Mouse (Mus musculus): Measurements from ENCODE around the gene Plcd1. TPM values are rescaled to one million over a fixed set of nuclear protein-coding genes. Genes with fewer than 3 reads are reported as not detected.

Gene Plcd1
- polyA plus RNA-seq, 1 experiment from 2014 or later: 16.6 TPM

GRCm38 (mm10) chr9:119051158-119051557 lies 42.1 kb downstream of the Plcd1 start:
- Histone ChIP-seq H3K4me3 (no peak overlapping the region), H3K27ac (no peak overlapping the region), H3K4me2 (no peak overlapping the region), H3K36me3 (no peaks in the 10 kb centered on the region), H3K4me1 (replicated peaks) (peaks cover 27% of the 10 kb centered on the region), H3K9ac (no peak overlapping the region), H3K9me3 (replicated peaks) (no peaks in the 10 kb centered on the region), H3K27me3 (0 out of 2 replicates have a peak, but pooled peaks cover 4% of the 10 kb centered on the region)
- WGBS: 82% methylated on average over 2 of the region's 2 CpGs
- ATAC-seq (replicated peaks; ENCODE audit: insufficient number of reproducible peaks, insufficient read depth, low FRiP score, low read depth): no peak

DNA sequence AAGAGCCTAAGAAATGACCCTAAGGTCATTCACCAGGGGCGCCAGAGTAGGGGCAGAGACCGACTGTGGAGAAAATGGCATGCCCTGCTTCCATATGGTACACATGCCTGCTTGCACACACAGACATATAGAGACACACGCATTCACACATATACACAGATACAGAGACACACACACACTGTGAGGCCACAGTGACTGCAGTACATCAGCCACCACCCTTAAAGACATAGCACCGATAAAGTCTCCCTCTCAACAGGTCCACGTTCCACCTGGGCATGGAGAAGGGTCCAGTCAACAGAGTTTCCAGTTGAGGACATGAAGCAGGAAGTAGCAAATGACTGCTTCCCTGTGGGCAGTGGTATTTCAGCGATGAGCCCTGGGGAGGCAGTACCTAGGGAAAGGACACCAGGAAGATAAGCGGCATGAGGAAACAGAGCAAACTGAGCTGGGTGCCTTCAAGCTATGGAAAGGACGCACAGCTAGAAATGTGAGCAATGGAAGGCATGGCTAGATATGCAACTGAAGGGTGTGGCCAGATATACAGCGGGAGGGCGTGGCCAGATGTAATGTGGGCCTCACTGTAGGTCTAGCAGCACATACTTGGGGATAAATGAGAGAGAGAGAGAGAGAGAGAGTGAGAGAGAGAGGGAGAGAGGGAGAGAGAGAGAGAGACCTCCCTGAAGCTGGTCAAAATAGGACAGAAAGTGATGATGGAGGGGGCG lies 45.0 kb downstream of the Plcd1 start:
- Histone ChIP-seq H3K4me3 (no peak overlapping the region), H3K9me3 (replicated peaks) (no peaks in the 10 kb centered on the region), H3K27ac (no peak overlapping the region), H3K9ac (no peak overlapping the region), H3K4me2 (no peak overlapping the region), H3K27me3 (0 out of 2 replicates have a peak, but pooled peaks cover 2% of the 10 kb centered on the region), H3K36me3 (no peaks in the 10 kb centered on the region), H3K4me1 (replicated peaks) (peaks cover 27% of the 10 kb centered on the region)
- 67% methylated on average over 11 of the region's 11 CpGs for WGBS
- ATAC-seq (replicated peaks; ENCODE audit: insufficient number of reproducible peaks, insufficient read depth, low FRiP score, low read depth): no peak

DNA sequence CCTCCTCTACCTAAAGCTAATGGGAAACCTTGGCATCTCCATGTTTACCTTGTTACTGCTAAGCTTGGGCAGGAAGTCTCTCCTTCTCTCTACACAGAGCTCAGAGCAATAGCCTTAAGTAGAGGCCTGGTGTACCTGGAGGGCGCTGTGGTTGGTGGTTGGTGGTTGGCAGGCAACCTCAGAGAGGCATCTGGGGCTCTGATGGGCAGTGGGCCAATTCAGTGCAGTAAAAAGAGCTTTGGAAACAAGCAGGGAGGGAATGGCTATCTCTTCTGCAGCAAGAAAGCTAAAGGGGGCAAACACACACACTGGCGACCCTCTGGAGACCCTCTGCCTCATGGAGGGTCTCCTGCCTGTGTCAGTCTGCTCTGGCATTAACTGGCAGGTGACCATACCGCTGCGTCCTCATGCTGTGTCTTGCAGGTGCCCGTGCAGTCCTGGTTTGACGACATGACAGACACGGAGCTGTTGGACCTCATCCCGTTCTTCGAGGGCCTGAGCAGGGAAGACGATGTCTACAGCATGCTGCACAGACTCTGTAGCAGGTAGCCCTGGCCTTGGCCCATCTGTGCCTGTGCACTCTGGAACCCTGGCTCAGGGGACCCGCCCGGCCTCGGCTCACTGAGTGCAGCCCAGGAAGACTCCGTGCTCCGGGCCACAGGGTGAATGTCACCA lies 53.1 kb downstream of the Plcd1 start:
- 86% methylated on average over 15 of the region's 15 CpGs for WGBS
- Histone ChIP-seq H3K4me1 (replicated peaks) (peaks cover 21% of the 10 kb centered on the region), H3K36me3 (peaks cover 20% of the 10 kb centered on the region), H3K27ac (no peak overlapping the region), H3K4me2 (no peak overlapping the region), H3K4me3 (no peak overlapping the region), H3K9ac (no peak overlapping the region), H3K9me3 (replicated peaks) (no peaks in the 10 kb centered on the region), H3K27me3 (no peaks in the 10 kb centered on the region)
- no peak for ATAC-seq (replicated peaks; ENCODE audit: insufficient number of reproducible peaks, insufficient read depth, low FRiP score, low read depth)

- Histone ChIP-seq H3K27me3 (no peaks in the 10 kb centered on the region), H3K36me3 (peaks cover 23% of the 10 kb centered on the region), H3K27ac (no peak overlapping the region), H3K4me2 (no peak overlapping the region), H3K4me3 (no peak overlapping the region), H3K9me3 (replicated peaks) (no peaks in the 10 kb centered on the region), H3K9ac (no peak overlapping the region), H3K4me1 (replicated peaks) (peaks cover 21% of the 10 kb centered on the region)
- 76% methylated on average over 3 of the region's 3 CpGs for WGBS
- no peak for ATAC-seq (replicated peaks; ENCODE audit: insufficient number of reproducible peaks, insufficient read depth, low FRiP score, low read depth)
These were observed 54.7 kb downstream of the Plcd1 start for GRCm38 (mm10) chr9:119038574-119038973.

GRCm38 (mm10) chr9:119037076-119037730 lies 56.1 kb downstream of the Plcd1 start:
- Histone ChIP-seq H3K9me3 (replicated peaks) (no peaks in the 10 kb centered on the region), H3K27me3 (no peaks in the 10 kb centered on the region), H3K9ac (no peak overlapping the region), H3K36me3 (peaks cover 21% of the 10 kb centered on the region), H3K4me1 (replicated peaks) (peaks cover 28% of the 10 kb centered on the region), H3K4me3 (no peak overlapping the region), H3K27ac (no peak overlapping the region), H3K4me2 (no peak overlapping the region)
- no peak for ATAC-seq (replicated peaks; ENCODE audit: insufficient number of reproducible peaks, insufficient read depth, low FRiP score, low read depth)
- 61% methylated on average over 15 of the region's 15 CpGs for WGBS

GRCm38 (mm10) chr9:119035836-119036235 lies 57.5 kb downstream of the Plcd1 start:
- no peak for ATAC-seq (replicated peaks; ENCODE audit: insufficient number of reproducible peaks, insufficient read depth, low FRiP score, low read depth)
- WGBS: 41% methylated on average over 7 of the region's 7 CpGs
- 0 out of 2 replicates have a peak overlapping the region, but pooled peaks have one; percentile 1 for H3K27ac ChIP-seq
- H3K36me3 ChIP-seq: peaks cover 9% of the 10 kb centered on the region; the same call in 1 of the 2 replicates
- H3K4me3 ChIP-seq: no peak overlapping the region
- no peaks in the 10 kb centered on the region for H3K27me3 ChIP-seq
- H3K9me3 ChIP-seq (replicated peaks): no peaks in the 10 kb centered on the region
- no peak overlapping the region for H3K4me2 ChIP-seq
- H3K9ac ChIP-seq: no peak overlapping the region
- H3K4me1 ChIP-seq (replicated peaks): peaks cover 36% of the 10 kb centered on the region

GRCm38 (mm10) chr9:119034676-119035665 lies 58.3 kb downstream of the Plcd1 start:
- H3K4me2 ChIP-seq: no peak overlapping the region
- H3K27me3 ChIP-seq: no peaks in the 10 kb centered on the region
- WGBS: 87% methylated on average over 29 of the region's 29 CpGs
- H3K9ac ChIP-seq: no peak overlapping the region
- peaks cover 33% of the 10 kb centered on the region for H3K4me1 ChIP-seq (replicated peaks)
- no peak overlapping the region for H3K27ac ChIP-seq
- H3K4me3 ChIP-seq: no peak overlapping the region
- no peak for ATAC-seq (replicated peaks; ENCODE audit: insufficient number of reproducible peaks, insufficient read depth, low FRiP score, low read depth)
- H3K9me3 ChIP-seq (replicated peaks): no peaks in the 10 kb centered on the region
- peaks cover 11% of the 10 kb centered on the region; the same call in 1 of the 2 replicates for H3K36me3 ChIP-seq

DNA sequence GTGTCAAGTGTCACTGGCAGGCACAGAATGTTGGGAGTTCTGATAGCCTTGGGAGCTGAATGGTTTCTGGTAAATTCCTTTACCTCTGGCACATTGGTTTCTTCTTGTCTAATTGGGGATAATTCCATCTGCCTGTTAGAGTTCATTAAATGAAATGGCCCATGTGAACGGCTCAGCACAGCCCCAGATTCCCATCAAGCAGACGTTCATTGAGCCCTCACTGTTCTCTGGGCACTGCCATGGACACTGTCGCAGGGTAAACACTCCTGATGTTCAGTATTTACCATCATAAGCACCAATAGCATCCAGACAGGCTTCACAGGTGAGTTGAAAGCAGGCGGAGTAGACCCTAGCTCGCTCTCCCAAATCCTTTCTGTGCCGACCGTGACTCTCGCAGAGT lies 59.2 kb downstream of the Plcd1 start:
- H3K36me3 ChIP-seq: peaks cover 11% of the 10 kb centered on the region; the same call in 1 of the 2 replicates
- 88% methylated on average over 8 of the region's 8 CpGs for WGBS
- H3K4me3 ChIP-seq: no peak overlapping the region
- H3K4me2 ChIP-seq: no peak overlapping the region
- H3K27ac ChIP-seq: no peak overlapping the region
- H3K9ac ChIP-seq: no peak overlapping the region
- no peak for ATAC-seq (replicated peaks; ENCODE audit: insufficient number of reproducible peaks, insufficient read depth, low FRiP score, low read depth)
- no peaks in the 10 kb centered on the region for H3K9me3 ChIP-seq (replicated peaks)
- H3K4me1 ChIP-seq (replicated peaks): peaks cover 32% of the 10 kb centered on the region
- no peaks in the 10 kb centered on the region for H3K27me3 ChIP-seq

GRCm38 (mm10) chr9:119033111-119033921 lies 60.0 kb downstream of the Plcd1 start:
- H3K27me3 ChIP-seq: no peaks in the 10 kb centered on the region
- H3K36me3 ChIP-seq: peaks cover 11% of the 10 kb centered on the region; the same call in 1 of the 2 replicates
- no peaks in the 10 kb centered on the region for H3K9me3 ChIP-seq (replicated peaks)
- H3K4me2 ChIP-seq: no peak overlapping the region
- peaks cover 32% of the 10 kb centered on the region for H3K4me1 ChIP-seq (replicated peaks)
- H3K27ac ChIP-seq: no peak overlapping the region
- H3K4me3 ChIP-seq: no peak overlapping the region
- H3K9ac ChIP-seq: no peak overlapping the region
- 83% methylated on average over 19 of the region's 19 CpGs for WGBS
- ATAC-seq (replicated peaks; ENCODE audit: insufficient number of reproducible peaks, insufficient read depth, low FRiP score, low read depth): no peak

- peaks cover 32% of the 10 kb centered on the region for H3K4me1 ChIP-seq (replicated peaks)
- H3K4me3 ChIP-seq: no peak overlapping the region
- no peak overlapping the region for H3K9ac ChIP-seq
- H3K4me2 ChIP-seq: no peak overlapping the region
- peaks cover 11% of the 10 kb centered on the region; the same call in 1 of the 2 replicates for H3K36me3 ChIP-seq
- H3K27me3 ChIP-seq: no peaks in the 10 kb centered on the region
- 48% methylated on average over 9 of the region's 9 CpGs for WGBS
- H3K27ac ChIP-seq: peak overlapping the region; percentile 28; the same call in 1 of the 2 replicates
- no peak for ATAC-seq (replicated peaks; ENCODE audit: insufficient number of reproducible peaks, insufficient read depth, low FRiP score, low read depth)
- H3K9me3 ChIP-seq (replicated peaks): no peaks in the 10 kb centered on the region
These were observed 60.8 kb downstream of the Plcd1 start for GRCm38 (mm10) chr9:119032538-119032937.
